Mouse (Mus musculus) layer of hippocampus, postnatal 36 days (tissue): ENCODE results near the gene Igfals. TPM values are rescaled to one million over a fixed set of nuclear protein-coding genes. Genes with fewer than 3 reads are reported as not detected.

ENCODE experiments used
- DNase-seq, 2 experiments: peaks; one replicate each; pipeline ENCODE4 v3.0.0; 2022
- total RNA-seq, 2 experiments: library from RNA; stranded (reverse); gene quantifications; 2 replicates each; pipeline ENCODE4 v1.2.3; 2021

The Igfals gene
- total RNA-seq, 2 experiments from 2014 or later, result 0.33 TPM; not detected in 1

GRCm38 (mm10) chr17:24894995-24895547 is 29.3 kb downstream of the Igfals start, which contains the start of the genes Eme2 and Mrps34:
TSS of gene Eme2 (minus strand) at chr17:24895087.
TSS of gene Mrps34 (plus strand) at chr17:24895116.
- DNase-seq, result peak; percentile 83 to 84

GRCm38 (mm10) chr17:24895571-24896240 is 29.9 kb downstream of the Igfals start:
- no peak for DNase-seq

- peak; percentile 73 to 76 for DNase-seq
These were observed 30.6 kb downstream of the Igfals start, which contains the start of gene Nme3 for GRCm38 (mm10) chr17:24896241-24896992. TSS of gene Nme3 (plus strand) at chr17:24896500.

- DNase-seq, result no peak
These were observed 31.1 kb downstream of the Igfals start for GRCm38 (mm10) chr17:24896993-24897269.

- no peak for DNase-seq
These were observed 31.8 kb downstream of the Igfals start for GRCm38 (mm10) chr17:24897600-24897999.

GRCm38 (mm10) chr17:24898041-24898854 is 32.5 kb downstream of the Igfals start:
- no peak for DNase-seq

GRCm38 (mm10) chr17:24899153-24899552 is 33.4 kb downstream of the Igfals start:
- no peak for DNase-seq

GRCm38 (mm10) chr17:24900014-24900413 is 34.2 kb downstream of the Igfals start:
- no peak for DNase-seq

GRCm38 (mm10) chr17:24902124-24902523 is 36.3 kb downstream of the Igfals start:
- DNase-seq, result no peak

- DNase-seq, result no peak
These were observed 37.1 kb downstream of the Igfals start for GRCm38 (mm10) chr17:24902671-24903474.

- DNase-seq, result no peak
These were observed 38.0 kb downstream of the Igfals start for GRCm38 (mm10) chr17:24903767-24904166.

GRCm38 (mm10) chr17:24907591-24907990 is 41.8 kb downstream of the Igfals start:
- DNase-seq, result no peak

- DNase-seq, result no peak
These were observed 48.2 kb downstream of the Igfals start for GRCm38 (mm10) chr17:24913984-24914383.

GRCm38 (mm10) chr17:24923246-24923645 is 57.4 kb downstream of the Igfals start:
- DNase-seq, result no peak

- DNase-seq, result no peak
These were observed 63.7 kb downstream of the Igfals start for GRCm38 (mm10) chr17:24929506-24929905.

Other genes starting within 250 kb of the Igfals start
- 100 to 1,000 TPM; 181 to 184 TPM for gene Tsc2, start 233.4 kb upstream of the Igfals start, total RNA-seq
- gene Nthl1, start 233.3 kb upstream of the Igfals start, total RNA-seq, result 1 to 10 TPM; 3.9 to 6.9 TPM
- gene Slc9a3r2, start 215.7 kb upstream of the Igfals start, total RNA-seq, result 10 to 100 TPM; 41.1 to 43.3 TPM
- gene Npw, start 207.5 kb upstream of the Igfals start, total RNA-seq, result 1 to 10 TPM; 1.7 to 2.9 TPM
- 10 to 100 TPM; 38.2 to 43.5 TPM for gene Zfp598, start 196.3 kb upstream of the Igfals start, total RNA-seq
- gene Syngr3, start 176.0 kb upstream of the Igfals start, total RNA-seq, result 100 to 1,000 TPM; 152 to 165 TPM
- gene Gfer, start 169.8 kb upstream of the Igfals start, total RNA-seq, result 10 to 100 TPM; 17.0 to 22.7 TPM
- gene Noxo1, start 169.8 kb upstream of the Igfals start, total RNA-seq, result 1 to 10 TPM; 2.5 to 3.0 TPM
- gene Tbl3, start 158.3 kb upstream of the Igfals start, total RNA-seq, result 10 to 100 TPM; 26.1 to 29.4 TPM
- not detected for gene Rnf151, start 147.9 kb upstream of the Igfals start, total RNA-seq
- 100 to 1,000 TPM; 326 to 349 TPM for gene Rps2, start 147.9 kb upstream of the Igfals start, total RNA-seq
- 100 to 1,000 TPM; 199 to 228 TPM for gene Ndufb10, start 141.5 kb upstream of the Igfals start, total RNA-seq
- gene Rpl3l, start 138.2 kb upstream of the Igfals start, total RNA-seq, result under 1 TPM in 1 of 2 experiments, not detected in 1; 0.56 TPM
- gene Msrb1, start 129.4 kb upstream of the Igfals start, total RNA-seq, result 10 to 100 TPM; 42.1 to 45.6 TPM
- gene Hs3st6, start 113.0 kb upstream of the Igfals start, total RNA-seq, result not detected
- not detected for gene Meiob, start 61.7 kb upstream of the Igfals start, total RNA-seq
- 100 to 1,000 TPM; 131 to 134 TPM for gene Hagh, start 25.9 kb upstream of the Igfals start, total RNA-seq
- 10 to 100 TPM; 18.3 to 23.0 TPM for gene Fahd1, start 15.6 kb upstream of the Igfals start, total RNA-seq
- 10 to 100 TPM; 33.2 to 37.1 TPM for gene Nubp2, start 20.4 kb downstream of the Igfals start, total RNA-seq
- gene Spsb3, start 20.6 kb downstream of the Igfals start, total RNA-seq, result 10 to 100 TPM; 39.2 to 42.8 TPM
- 10 to 100 TPM; 57.5 to 70.4 TPM for gene Eme2, start 29.1 kb downstream of the Igfals start, total RNA-seq
- gene Mrps34, start 29.1 kb downstream of the Igfals start, total RNA-seq, result 10 to 100 TPM; 75.3 to 75.9 TPM
- gene Nme3, start 30.5 kb downstream of the Igfals start, total RNA-seq, result 10 to 100 TPM; 60.0 to 67.5 TPM
- 100 to 1,000 TPM; 384 to 406 TPM for gene Mapk8ip3, start 71.0 kb downstream of the Igfals start, total RNA-seq
- 1 to 10 TPM; 5.5 to 6.3 TPM for gene Jpt2, start 94.7 kb downstream of the Igfals start, total RNA-seq
- 10 to 100 TPM; 27.2 to 28.3 TPM for gene Cramp1l, start 149.8 kb downstream of the Igfals start, total RNA-seq
- 10 to 100 TPM; 23.8 to 24.0 TPM for gene Ift140, start 150.1 kb downstream of the Igfals start, total RNA-seq
- gene Tmem204, start 217.6 kb downstream of the Igfals start, total RNA-seq, result 1 to 10 TPM; 7.7 to 8.2 TPM
- 10 to 100 TPM; 36.6 to 37.8 TPM for gene Telo2, start 250.0 kb downstream of the Igfals start, total RNA-seq